Mouse (Mus musculus): ENCODE results near the gene Edc4.

Gene Edc4

DNA sequence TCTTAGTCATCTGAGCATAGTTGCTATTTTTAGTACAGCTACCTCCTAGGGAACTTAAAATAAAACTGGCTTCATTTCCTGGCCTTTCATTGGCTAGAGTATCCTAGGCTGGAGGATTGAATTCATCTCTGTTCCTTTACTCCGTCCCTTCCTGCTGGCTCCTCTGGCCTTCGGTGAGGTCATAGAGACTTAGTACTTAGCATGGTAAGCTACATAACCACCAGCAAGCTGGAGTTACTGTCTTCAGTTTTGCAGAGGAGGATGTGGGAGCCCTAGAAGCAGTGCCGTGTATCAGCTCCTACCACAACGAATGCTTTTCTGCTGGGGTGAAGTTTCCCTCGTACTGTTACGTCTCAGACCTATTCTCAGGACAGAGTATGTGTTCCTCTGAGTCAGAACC lies 6.4 kb upstream of the Edc4 start:
- peak; percentile 51 to 60 for DNase-seq (ENCODE audit: low spot score in 2 of 2)

DNA sequence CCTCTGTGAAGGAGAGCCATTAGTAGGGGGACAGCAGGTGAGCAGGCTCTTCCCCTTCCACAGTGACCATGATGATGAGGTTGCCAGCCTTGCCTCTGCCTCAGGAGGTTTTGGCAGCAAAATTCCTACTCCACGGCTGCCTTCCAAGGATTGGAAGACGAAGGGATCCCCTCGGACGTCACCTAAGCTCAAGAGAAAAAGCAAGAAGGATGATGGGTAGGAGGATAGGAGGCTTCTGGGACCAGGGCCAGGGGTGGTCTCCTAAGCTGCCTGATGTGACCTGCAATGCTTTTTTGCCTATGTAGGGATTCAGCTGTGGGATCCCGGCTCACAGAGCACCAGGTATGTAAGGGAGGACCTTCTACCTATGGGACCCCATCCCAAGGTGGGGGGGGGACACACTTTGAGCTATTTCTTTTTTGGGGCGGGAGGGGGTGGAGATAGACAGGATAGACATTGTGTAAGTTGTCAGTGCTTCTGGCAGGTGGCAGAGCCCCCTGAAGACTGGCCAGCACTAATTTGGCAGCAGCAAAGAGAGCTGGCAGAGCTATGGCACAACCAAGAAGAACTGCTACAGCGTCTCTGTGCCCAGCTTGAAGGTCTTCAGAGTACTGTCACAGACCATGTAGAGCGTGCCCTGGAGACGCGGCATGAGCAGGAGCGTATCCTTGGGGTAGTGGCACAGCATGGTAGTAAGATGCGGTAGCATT lies 9.2 kb downstream of the Edc4 start:
- no peak for DNase-seq (ENCODE audit: low spot score in 2 of 2)

DNA sequence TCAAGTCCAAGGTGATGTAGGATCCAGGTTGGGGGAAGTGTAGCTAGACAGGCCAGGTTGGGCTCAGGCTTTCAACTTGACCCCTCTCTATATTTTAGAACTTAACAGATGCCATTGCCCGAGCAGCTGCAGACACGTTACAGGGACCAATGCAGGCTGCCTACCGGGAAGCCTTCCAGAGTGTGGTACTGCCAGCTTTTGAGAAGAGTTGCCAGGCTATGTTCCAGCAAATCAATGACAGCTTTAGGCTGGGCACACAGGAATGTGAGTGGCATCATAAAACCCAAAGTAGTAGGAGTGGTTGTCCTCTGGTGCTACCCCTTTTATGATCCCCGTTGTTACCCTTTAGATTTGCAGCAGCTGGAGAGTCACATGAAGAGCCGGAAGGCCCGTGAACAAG lies 10.2 kb downstream of the Edc4 start:
- peak in 1 of 2 experiments; percentile 62 for DNase-seq (ENCODE audit: low spot score in 2 of 2)

DNA sequence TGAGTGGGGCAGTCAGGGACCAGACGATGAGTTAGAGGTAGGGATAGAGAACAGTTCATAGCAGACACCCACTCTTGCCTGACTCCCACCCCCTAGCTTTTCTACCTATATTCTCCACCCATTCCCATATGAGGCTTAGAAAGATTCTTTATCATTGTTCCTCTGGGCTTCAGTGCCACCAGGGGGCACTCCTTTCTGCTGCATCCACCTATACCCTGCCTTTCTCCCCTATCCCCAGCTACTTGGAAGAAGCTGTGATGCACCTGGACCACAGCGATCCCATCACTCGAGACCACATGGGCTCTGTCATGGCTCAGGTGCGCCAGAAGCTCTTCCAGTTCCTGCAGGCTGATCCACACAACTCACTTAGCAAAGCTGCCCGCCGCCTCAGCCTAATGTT lies 11.8 kb downstream of the Edc4 start:
- peak in 1 of 2 experiments; percentile 60 for DNase-seq (ENCODE audit: low spot score in 2 of 2)

DNA sequence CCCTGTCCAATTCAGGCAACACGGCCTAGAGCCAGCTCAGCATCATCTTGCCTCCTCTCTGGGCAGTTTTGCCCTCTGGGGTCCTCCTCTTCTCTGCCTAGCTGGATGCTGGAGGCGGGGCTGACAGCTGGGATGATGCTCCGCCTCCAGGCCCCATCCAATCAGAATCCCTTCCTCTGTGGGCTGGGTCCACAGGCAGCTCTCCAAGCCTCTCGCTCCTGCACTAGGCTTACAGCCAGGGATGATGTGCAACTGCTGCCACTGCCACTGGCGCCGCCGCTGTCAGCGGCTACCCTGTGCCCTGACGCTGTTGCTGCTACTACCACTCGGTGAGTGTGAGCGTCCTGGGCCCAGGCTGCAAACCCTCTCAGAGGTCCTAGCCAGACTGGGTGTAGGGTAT lies 12.7 kb downstream of the Edc4 start, which contains the start of gene Nrn1l:
Nrn1l (plus strand) TSS at position 229 of the 400 bp plus-strand sequence.
- peak; percentile 68 to 83 for DNase-seq (ENCODE audit: low spot score in 2 of 2)

DNA sequence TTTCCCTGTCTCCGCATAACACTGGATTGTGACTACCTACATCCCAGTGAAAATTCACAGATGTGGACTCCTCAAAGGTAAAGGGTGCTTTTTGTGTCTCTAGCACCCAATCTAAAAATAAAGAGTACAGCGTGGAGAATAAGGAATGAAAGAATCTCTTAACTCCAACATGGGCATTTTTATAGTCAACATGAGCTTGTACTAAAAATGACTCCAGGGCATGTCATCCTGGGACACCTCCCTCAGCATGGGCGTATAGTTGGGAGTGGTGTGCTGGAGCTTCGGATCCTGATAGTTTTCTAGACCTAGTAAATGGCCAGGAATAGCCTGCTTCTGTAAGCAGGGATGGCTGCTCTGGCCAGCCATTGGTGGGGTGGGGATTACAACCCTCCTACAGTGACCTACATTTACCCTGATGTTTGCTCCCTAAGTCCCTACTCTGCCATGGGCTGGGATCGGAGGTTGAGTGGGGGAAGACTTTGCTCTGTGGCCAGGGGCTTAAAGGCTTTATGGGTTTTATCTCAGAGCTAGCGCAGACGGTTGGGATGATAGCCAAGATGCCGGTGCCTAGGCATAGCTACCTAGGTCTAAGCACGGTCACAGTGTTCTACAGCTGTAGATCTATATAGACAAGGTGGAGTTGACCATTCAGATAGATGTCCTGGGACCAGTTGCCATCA lies 17.3 kb downstream of the Edc4 start:
- DNase-seq (ENCODE audit: low spot score in 2 of 2) = no peak

DNA sequence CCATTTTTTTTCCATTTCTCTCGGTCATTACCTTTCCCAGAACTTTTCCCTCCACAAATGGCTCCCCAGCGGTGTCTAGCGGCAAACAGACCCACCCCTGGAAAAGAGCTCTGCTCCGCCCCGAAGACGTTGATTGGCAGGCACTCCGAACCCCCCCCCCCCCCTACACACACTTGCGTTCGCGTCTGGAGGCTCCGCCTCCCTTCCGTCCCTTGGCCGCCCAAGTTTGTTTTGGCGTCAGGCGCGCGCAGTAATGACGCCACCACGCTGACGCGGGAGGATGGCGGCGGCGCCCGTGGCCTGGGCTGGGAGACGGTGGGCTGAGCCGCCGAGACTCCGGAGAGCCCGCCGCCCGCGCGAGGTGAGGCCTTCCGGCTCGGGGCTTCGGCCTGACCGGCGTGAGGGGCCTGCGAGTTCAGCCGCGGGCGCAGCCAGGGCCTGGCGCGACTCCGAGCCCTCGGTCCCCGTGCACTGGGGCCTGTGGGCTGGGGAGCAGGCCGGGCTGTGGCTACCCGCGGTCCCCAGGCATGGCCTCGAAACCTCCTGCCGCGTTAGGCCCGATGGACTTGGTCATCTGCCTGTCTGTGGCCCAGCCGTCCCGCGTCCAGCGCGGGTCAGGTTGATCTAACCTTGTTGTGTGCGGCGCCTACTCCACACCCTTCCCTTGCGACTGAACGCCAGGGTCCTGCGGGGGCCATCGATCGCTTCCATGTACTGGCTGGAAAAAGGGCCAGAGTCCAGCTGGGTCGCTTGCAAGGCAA lies 19.7 kb downstream of the Edc4 start, which contains the start of gene Pskh1:
Pskh1 (plus strand) TSS at position 262 of the 761 bp plus-strand sequence.
- peak; percentile 90 to 91 for DNase-seq (ENCODE audit: low spot score in 2 of 2)

DNA sequence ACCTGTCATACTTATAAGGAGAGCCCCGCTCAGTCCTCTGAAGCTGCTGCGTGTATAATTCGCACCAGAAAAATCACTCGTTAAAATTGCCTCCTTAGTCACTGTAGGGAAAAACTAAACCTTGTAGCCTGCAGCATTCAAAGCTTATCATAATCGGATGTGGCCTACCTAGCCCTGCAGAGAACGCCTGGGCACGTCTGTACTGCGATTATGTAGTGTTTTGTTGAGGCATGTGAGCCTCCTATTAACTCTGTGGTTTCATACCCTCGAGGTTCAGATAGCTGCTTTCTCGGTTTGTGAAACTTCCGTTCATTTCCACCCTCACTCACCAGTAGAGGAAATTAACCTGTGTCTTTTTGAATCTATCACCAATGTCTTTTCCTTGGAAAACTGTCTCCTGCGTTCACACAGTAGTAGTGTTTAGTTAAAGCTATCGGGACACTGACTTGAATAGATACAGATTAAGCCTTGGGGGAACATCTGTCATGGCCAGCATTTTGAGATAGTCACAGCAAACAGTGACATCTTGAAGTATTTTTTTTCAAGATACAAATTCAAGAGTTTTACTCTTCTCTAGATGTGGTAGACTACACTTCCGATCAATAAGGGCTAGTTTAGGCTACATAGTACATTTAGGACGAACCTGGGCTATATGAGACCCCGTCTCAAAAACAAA lies 20.4 kb downstream of the Edc4 start:
- DNase-seq (ENCODE audit: low spot score in 2 of 2) = no peak

DNA sequence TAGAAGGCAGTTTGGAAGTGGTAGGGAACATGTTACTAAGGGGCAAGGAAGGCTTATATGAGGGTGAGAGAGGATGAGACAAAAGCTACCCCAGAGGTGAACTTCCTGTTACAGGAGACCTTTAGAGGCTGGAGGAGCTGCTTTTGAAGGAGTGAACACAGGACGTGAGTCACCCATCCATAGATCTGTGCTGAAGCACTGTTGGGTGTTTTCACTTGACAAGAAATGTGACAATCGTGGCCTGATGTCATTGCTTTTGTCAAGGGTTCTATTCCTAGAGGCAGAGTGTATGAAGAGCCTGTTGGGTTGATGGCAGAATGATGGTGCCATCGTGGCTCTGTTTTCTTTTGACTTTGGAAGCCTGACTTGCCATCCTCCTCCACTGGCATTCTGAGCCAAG lies 38.7 kb downstream of the Edc4 start:
- DNase-seq (ENCODE audit: low spot score in 2 of 2) = no peak

DNA sequence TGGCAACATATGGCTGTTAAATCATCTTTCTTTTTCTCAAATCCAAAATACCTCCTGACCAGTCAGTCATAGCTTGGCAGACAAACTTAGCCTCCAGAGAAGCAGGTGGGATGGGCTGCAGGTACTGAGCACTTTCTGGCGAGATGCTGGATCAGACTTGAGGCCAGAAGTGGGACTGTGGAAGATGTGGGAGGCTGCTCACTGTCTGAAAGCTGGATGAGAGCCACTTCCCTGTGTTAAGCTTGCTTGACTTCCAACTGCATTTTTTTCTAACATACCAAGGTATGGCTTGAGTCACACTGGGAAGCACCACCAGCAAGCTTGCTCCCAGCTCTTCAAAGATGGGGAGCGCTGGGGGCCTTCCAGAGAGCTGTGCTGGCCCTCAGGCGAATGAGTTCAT lies 44.4 kb downstream of the Edc4 start:
- DNase-seq (ENCODE audit: low spot score in 2 of 2) = peak; percentile 52

DNA sequence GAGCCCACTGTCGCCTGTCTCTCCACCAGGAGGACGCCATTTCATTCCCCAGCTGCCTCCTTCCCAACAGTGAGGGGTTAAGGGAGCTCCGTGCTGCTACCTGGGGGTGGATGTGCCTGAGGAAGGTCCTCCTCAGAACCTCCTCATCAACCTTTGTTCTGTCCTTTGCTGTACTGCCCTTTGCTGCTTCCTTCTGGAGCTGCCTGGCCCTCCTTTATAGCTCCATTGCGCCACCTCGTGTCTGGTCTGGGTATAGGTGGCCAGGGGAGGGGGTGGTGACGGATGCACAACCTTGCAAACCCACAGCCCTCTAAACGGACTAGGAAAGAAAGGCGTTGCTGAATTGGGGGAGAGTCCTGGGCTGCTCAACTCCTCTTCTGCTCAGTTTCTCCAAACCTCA lies 49.9 kb downstream of the Edc4 start:
- DNase-seq (ENCODE audit: low spot score in 2 of 2) = peak; percentile 82 to 91

DNA sequence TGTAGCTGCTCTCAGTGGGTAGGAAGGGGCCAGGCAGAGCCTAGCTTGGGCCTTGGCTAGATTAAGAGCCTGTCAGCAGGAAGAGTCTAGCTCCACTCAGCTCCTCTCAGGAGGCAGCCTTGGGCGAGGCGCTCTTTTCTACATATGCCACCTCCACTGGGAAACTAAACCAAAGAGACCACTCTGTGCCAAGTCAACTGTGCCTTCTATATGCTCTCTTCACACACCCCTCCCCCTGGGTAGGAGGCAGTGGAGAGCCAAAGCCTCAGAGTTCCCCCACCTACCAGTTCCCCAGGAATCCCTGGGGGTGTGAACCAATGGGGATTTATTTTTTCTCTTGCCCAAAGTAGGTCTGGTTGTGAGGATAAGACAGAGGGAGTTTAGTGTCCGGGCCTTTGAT lies 50.6 kb downstream of the Edc4 start:
- peak; percentile 39 to 55 for DNase-seq (ENCODE audit: low spot score in 2 of 2)

DNA sequence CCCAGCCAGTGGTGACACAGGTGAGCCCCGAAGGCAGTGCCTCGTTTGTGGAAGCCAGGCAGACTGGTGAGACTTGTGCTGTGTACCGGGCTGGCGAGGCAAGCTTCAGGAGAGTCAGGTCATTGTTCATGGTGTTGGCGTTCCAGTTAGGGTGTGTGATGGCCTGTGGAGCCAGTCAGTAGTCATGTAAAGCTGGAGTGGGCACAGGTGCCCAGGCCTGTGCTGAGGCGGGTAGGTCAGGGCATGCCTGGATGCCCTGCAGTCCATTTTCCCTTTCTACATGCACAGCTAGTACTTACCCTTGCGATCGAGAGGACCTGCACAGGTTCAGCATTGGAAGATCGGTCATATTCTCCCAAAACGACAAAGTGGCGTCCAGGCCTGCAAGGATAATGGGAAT lies 51.8 kb downstream of the Edc4 start:
- DNase-seq (ENCODE audit: low spot score in 2 of 2) = no peak

DNA sequence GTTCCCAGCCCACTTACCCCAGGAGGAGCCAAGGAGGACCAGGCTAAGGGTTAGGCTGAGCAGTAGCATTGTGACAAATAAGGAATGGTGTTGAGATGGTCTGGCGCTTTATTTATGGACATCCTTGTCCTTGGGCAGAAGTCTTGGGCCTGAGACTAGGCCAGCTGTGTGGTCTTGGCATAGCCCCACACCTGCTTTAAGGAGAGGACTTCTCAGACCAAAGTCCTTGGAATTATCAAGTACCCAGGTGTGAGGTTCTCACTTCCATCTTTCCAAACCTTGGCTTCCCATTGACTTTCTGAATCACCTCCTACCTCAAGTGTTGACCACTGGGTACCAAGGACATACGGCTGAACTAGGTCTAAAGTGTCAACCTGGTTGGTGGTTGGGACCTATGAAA lies 53.1 kb downstream of the Edc4 start, which contains the start of gene Ctrl:
Ctrl (minus strand) TSS at position 101 of the 400 bp plus-strand sequence.
- DNase-seq (ENCODE audit: low spot score in 2 of 2) = no peak

DNA sequence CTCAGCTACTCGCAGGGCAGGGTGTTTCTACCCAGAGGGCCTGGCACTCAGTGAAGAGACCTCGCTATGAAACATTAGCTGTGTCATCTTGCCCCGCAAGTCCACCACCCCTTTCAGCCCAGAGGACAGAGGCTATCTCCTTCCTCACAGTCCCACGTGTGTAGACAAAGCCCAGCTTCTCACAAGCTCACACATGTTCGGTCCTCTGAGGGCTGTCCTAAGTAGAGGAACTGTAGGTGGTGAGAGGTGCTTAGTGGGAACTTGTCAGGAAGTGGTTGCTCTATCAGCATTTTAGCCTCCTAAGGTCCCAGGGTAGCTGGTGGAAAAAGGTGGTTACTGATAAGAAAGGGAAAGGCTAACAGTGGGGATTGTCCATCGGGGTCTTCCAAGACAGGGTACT lies 54.4 kb downstream of the Edc4 start:
- DNase-seq (ENCODE audit: low spot score in 2 of 2) = no peak

DNA sequence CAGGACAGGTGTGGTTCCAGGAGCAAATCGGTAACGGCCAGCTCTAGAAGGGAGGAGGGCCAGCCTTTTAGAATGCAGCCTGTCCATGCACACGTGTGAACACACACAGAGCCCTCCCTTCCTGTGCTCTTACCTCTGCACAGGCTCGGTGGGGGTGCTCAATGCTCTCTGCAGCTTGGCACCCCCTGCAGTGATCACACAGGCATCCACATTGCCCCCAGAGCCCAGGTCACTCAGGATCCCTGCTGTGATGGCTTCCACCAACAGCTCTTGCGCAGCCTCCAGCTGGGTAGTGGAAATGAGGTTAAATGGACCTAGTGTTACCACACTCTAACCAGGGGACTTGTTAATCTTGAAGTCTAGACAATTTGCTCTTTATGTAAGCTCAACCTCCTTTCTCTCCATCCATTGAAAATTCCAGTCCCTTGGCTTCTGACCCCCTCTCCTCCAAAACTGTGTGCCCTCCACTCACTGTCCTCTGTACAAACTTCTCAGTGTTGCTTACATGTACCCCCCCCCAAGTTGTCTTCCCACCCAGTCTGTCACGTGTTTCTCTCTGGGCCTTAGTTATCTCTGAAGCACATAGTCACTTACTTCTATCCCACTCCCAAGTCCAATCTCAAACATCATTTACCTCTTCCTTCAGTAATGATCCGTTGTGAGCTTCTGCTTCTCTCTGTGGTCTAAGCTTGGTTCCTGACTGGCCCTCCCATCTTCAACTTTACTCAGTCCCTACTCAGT lies 55.4 kb downstream of the Edc4 start:
- DNase-seq (ENCODE audit: low spot score in 2 of 2) = no peak

DNA sequence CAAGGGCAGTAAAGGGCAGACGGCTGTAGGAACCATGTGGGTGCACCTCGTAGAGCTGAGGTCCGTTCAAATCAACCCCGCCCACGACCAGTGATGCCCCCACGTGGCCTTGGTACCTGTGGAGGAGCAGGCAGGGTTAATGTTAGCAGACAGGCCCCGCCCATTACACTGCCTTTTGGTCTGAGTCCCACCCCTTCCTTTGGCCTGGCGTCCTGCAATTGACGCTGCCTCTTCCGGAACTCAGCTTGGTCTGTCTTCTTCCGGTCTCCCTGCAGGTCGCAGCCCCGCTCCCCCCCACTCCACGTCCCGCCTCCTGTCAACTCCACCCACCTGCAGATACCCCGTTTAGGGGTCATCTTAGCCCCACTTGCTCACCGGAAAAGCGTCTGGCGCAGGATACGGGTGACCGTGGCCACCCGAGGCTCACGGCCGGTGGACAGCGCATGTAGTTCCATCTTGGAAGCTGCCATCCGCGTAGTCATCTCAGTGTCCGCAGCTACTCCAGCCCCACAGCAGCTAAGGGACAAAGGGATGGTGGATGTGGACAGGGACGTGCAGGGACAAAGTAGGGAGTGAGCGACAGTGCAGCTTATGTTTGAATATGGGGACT lies 56.3 kb downstream of the Edc4 start:
- peak; percentile 84 to 87 for DNase-seq (ENCODE audit: low spot score in 2 of 2)

DNA sequence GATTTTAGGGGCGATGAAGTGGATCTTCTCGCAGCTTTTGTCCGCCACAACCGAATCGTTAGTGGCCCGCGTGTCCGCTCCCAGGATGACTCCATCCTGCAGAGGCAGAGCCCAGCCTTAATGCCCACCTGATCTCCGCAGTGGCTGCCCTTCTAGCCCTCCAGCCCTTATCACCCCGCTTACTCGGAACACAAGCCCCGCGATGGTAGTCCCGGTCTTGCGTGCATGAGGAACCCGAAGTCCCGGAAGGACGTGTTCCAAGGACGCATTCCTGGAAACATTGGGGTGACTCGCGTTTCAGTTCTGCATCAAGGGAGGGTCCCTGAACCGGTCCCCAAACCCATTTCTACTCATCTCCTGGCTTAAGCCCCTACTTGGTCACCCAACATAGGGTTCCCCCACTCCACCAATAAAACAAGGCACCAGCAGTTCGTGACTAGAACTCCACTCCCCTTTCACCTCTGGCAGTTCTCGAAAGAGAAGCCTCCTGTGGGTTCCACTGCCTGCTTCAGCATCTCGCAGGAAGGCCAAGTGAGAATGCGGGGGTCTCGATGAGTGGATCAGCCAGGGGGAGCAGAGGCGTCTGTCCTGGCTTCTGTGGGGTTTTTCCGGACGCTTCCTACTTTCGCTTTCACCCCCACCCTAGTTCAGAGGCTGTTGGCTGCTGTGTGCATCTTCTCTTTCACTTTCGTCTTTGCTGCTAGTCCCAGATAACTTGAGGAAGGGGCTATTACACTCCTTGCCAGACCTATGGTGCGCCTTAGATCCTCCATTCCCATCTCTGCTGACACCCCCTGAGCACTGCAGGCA lies 57.0 kb downstream of the Edc4 start:
- DNase-seq (ENCODE audit: low spot score in 2 of 2) = peak; percentile 62 to 74

DNA sequence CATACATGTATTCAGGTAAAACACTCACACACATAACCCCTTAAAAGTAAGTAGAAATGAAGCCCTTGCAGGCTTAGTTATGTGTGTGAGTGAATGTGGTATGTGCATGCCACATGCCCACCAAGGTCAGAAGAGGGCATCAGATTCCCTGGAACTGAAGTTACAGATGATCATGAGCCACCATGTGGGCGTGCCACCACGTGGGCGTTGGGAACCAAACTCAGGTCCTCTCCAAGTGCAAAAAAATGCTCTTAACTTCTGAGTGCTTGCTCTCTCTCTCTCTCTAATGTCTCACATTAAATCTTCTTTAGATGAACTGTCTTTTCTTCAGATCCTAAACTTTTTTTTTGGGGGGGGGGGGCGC lies 57.6 kb downstream of the Edc4 start, which contains the start of gene Psmb10:
Psmb10 (minus strand) TSS at position 139 of the 364 bp plus-strand sequence.
- peak; percentile 26 to 44 for DNase-seq (ENCODE audit: low spot score in 2 of 2)

DNA sequence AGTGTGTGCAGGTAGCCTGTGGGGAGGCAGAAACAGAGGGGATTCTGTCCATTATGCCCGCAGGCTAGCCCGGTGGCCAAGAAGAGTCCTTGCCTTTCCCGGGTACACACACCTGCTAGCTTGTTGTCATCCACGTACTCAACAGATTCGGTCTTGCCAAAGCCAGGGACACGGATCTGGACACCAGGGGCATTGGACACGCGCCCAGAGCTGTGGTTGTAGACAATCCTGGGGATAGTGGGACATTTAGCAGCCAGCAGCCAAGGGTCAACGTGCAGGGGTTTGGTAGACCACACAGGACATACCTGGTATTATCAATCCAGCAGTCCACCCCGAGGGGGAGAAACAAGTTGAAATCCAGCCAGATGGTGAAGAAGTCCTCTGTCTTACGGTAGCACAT lies 61.3 kb downstream of the Edc4 start:
- DNase-seq (ENCODE audit: low spot score in 2 of 2) = no peak
